Mouse (Mus musculus): ENCODE data around the gene Cpt2.

Gene Cpt2

DNA sequence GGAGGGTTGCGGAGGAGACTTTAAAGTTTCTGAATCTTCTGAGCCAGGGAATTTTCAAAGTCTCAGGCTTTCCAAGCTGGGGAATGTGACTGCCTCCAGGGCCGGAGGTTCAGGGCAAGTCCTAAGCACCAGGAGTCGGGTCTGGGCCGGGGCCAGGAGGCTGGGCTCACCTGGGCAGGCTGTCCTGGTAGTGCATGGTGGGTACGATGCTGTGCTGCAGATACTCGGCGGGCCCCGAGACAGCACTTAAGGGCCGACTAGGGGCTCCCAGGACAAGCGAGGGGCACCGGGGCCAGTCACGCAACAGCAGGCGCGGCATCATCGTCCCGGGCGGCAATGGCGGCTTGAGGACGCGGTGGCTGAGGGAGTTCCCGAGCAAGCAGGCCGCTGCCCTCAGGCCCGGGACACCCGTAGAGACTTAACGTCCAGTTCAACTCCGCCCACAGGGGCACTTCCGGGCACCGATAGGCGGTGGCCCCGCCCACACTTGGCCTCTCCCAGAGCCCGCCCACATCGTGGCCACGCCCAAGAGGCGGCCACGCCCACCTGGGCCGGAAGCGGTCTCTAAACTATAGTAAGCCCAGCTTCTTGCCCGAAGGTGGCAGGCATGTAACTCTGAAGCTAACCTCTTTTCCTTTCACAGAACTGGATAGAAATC lies at the start of gene Cpt2:
Gene Cpt2 (minus strand): TSS at position 466 of the 658 bp plus-strand sequence.
- DNase-seq: peak; percentile 98

GRCm38 (mm10) chr4:107971162-107971561 lies 47.8 kb upstream of the Cpt2 start:
- no peak for DNase-seq

DNA sequence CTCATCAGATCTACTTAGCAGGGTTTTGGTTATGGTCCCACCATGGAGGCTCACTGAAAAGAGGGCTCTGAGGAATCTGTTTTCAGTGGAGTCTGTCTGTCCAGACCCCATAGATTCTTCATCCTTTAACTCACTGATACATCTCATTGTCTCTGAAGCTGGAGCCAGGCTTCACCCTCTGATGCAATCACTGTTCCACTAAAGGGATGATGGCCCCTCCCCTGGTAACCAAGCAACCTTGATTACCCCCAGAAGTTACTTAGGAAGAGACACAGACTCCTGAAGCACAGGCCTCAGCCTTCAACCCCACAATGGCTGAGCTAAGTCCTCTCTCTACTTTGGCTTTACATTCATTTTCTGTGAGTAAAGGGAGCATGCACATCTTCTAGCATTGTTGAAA lies 46.4 kb upstream of the Cpt2 start:
- DNase-seq: no peak

- no peak for DNase-seq
Observed at GRCm38 (mm10) chr4:107967966-107968682, 44.7 kb upstream of the Cpt2 start, which contains the start of gene Slc1a7. Gene Slc1a7, plus strand, starts transcription at chr4:107968332.

GRCm38 (mm10) chr4:107966416-107967109 lies 43.2 kb upstream of the Cpt2 start:
- DNase-seq: peak; percentile 14 to 19

DNA sequence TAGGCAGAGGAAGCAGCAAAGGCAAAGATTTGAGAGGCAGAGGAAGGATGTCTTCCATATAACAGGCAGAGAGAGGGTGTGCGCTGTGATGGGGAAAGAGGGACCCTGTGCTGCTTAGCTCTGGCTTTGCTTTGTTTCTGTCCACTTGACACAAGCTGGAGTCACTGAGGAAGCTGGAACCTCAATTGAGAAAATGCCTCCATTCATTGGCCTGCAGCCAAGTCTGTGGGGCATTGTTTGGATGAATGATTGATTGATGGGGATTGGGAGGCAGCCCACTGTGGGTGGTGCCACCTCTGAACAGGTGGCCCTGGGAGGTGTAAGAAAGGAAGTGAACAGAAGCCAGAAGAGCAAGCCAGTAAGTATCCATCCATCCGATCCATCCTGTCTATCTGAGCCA lies 39.4 kb upstream of the Cpt2 start:
- peak in 1 of 2 experiments; percentile 22 for DNase-seq

DNA sequence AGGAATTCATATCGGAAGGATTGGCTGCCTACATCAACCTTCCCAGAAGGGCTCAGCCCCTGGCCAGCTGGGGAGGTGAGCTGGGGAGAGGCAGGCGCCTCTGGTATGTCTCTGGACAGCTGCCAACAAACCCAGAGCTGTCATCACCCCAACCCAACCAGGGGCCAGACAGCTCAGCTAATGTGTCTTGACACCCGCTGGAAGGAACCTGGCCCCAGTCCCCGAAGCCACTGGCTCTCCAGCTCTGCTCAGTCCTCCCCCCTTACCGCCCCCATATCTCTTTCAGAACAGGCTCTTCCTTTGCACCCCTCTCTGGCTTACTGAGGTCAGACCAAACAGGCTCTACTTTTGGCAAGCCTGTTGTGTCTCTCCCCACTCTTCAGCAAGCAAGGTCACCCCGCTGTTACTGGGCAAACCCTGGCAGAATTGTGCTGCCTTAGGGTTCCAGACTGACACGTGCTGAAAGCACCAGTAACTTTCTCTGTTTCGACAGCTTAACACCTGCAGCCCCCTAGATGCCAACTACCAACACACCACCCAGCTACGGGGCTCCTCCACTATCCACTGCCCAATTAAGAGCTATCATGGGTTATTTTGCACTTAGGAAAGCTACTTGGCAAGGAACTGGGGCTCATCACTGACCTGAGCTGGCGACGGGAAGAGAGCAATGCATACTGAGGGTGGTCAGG lies 38.8 kb upstream of the Cpt2 start:
- DNase-seq: peak; percentile 30 to 33

GRCm38 (mm10) chr4:107958487-107958886 lies 35.1 kb upstream of the Cpt2 start:
- no peak for DNase-seq

DNA sequence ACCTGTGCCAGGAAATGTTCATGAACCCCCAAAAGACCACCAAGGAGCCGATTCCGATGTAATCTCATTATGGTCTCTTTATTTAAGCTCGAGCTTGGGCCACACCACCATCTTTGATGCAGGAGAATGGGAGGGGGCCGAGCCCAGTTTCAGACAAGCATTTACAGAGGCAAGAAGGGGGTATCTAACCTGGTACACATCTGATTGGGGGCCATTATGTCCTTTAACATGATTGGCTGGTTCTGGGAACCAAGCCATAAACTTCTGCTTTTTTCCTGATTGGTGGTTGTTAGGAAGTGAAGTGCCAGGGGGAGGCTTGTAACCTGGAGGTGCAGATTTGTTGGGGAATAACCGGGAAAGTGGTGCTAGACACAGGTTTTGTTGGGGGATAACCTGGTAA lies 32.3 kb upstream of the Cpt2 start:
- DNase-seq: no peak

GRCm38 (mm10) chr4:107952845-107953244 lies 29.4 kb upstream of the Cpt2 start:
- peak; percentile 39 to 40 for DNase-seq

DNA sequence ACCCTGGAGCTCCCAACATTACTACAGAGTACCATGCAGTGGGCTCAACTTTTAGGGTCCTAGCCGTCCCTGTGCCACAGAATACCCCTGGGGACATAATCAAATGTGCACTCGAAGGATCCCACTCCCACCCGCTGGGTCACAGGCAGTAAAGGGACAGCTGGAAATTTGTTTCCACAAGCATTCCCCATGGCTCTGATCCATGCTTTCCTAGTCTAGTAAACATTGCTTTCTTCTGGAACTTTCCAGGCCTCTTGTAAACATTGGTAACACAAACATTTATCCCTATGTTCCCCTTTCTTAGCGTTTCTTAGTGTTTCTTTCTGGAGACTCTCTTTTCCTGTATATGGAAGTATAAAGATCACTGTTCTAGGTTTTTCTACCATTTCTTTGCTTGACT lies 26.5 kb upstream of the Cpt2 start:
- no peak for DNase-seq

GRCm38 (mm10) chr4:107944141-107944540 lies 20.7 kb upstream of the Cpt2 start:
- DNase-seq: peak; percentile 47 to 51

GRCm38 (mm10) chr4:107942741-107943140 lies 19.3 kb upstream of the Cpt2 start:
- DNase-seq: no peak

DNA sequence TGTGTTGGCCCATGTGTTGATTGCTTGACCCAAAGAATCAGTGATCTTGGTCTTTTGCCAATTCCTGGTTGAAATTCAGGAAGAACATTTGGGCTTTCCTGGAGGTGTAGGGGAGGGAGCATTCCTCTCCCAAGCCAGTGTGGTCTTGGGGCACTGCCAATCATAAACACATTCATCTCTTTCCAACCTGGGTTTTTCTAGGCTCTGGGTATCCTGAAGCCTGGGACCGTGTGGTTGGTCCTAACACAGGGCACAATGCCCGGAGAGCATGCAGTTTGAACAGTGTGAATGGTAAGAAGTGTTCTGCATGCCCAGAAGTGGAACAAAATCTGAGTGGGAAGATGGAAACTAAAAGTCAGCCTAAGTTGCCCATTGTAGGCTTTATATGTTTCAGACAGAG lies 14.7 kb upstream of the Cpt2 start:
- no peak for DNase-seq

DNA sequence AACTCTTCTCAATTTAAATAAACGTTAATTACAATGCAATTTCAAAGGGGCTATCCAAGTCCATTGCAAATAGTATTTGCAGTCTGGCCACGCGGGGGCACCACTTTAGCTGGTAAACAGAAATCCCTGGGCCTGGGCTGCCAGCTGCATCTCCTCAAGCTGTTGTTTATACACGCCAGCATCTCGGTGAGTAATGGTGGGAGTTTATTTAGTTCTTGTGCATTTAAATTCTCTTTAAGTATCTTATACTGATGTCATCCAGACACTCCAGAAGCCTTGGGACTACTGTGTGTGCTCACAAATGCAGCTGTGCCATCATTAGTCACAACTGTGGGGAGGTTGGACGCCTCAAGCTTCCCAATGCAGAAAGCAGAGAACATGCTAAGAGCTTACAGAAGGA lies 13.9 kb upstream of the Cpt2 start:
- DNase-seq: peak; percentile 75 to 89

DNA sequence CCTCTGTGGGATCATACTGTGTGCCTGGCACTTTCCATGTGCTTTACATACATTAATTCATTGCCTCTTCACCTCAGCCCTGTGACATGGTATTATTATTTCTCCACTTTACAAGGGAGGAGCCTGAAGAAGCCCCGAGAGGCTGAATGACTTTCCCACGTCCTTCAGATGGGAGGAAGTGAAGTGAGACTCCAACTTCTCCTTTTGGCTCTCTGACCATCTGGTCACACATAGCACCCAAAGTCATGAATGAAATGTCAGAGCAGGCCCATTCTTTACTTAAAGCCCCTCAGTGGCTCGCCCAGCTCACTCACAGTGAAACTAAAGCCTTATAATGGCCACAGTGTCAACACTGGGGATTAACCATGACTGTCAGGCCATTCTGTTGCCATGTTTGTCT lies 11.8 kb upstream of the Cpt2 start:
- DNase-seq: no peak

- no peak for DNase-seq
Observed at GRCm38 (mm10) chr4:107933239-107933638, 9.8 kb upstream of the Cpt2 start.

GRCm38 (mm10) chr4:107931453-107931852 lies 8.0 kb upstream of the Cpt2 start:
- no peak for DNase-seq

DNA sequence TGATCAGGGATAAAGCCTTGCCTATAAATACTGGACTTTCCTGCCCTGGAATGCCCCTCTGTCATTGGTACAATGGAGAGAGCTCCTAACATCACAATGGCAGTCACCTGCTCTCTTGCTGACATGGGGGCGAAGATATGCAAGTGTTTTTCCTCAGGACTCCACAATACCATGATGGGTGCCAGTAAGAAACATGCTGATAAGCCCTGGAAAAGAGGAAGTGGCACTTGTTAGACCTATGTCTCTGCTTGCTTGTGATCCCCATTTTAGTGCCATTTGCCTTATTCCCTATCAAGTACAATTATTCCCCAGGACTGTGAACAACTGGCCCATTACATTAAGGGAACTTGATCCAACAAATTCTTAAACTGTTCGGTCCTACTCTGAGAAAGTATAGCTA lies 5.3 kb upstream of the Cpt2 start:
- no peak for DNase-seq

DNA sequence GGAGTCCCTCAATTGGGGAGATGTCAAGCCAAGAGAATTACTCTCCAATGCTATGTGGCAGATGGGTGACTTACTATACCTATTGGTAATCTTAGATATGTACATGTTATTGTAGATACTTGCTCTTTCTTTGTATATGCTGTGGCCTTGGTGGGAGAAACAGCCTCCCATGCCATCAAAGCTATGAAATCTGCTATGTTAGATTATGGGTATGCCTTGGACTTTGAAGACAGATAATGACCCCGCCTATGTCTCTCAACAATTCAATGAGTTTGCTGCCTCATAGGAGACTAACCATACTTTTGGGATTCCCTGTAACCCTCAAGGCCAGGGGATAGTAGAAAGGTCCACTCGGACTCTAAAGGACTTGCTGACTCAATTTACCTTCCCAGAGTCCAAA lies 4.9 kb upstream of the Cpt2 start:
- no peak for DNase-seq

GRCm38 (mm10) chr4:107923803-107924194 lies 389 bp upstream of the Cpt2 start:
- DNase-seq: no peak

DNA sequence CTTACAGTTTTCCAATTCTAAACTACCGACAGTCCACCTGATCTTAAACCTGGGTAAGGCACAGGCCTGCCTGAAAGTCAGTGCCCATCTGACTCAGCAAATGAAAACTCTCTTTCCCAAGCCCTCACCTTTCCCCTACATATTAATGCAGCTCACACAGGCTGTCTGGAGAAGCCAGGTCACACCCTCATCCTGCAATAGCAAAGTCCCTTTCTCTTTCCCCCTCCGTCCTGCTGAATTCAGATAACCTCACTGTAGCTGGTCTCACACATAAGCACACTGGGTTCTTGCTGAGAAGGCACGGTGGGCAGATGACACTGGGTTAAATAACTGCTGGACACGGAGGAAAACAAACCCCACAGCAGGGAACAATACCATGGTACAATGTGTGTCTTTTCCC lies 1.5 kb downstream of the Cpt2 start:
- DNase-seq: peak; percentile 54 to 86

GRCm38 (mm10) chr4:107921152-107921695 lies 2.2 kb downstream of the Cpt2 start:
- DNase-seq: peak; percentile 81 to 88
